Mouse (Mus musculus) adrenal gland, postnatal 10 days (tissue): ENCODE data around the gene Mettl17. TPM values are rescaled to one million over a fixed set of nuclear protein-coding genes. Genes with fewer than 3 reads are reported as not detected.
"Not testable (repeated sequence)": the region's sequence is repeated elsewhere in the genome, so short reads cannot be mapped to it uniquely, and the experiment has no call there.

Source experiments
- DNase-seq: peaks from one replicate; pipeline ENCODE4 v3.0.0; 2021; ENCODE audit warnings: mixed read lengths
- long read RNA-seq, 2 experiments: library from polyadenylated mRNA; stranded (forward); transcript quantifications; one replicate each; pipeline ENCODE4 v2.0.0; 2021
- total RNA-seq, 2 experiments: library from RNA; stranded (reverse); gene quantifications; 2 replicates each; pipeline ENCODE4 v1.2.3; 2021

The Mettl17 gene
- 10 to 100 TPM; 29.5 to 34.7 TPM for total RNA-seq
- long read RNA-seq, experiment 1, transcript Mettl17-201 (14 exons, 1,623 nt): major isoform, 16 of 25 reads
- long read RNA-seq, experiment 1, partial matches to known transcripts: 5 of 25 reads
- long read RNA-seq, experiment 1, other reads (novel, unspliced or antisense): 2 of 25 reads
- long read RNA-seq, experiment 2, transcript Mettl17-201 (14 exons, 1,623 nt): major isoform, 6 of 17 reads
- long read RNA-seq, experiment 2, partial matches to known transcripts: 3 of 17 reads
- long read RNA-seq, experiment 2, other reads (novel, unspliced or antisense): 7 of 17 reads

DNA sequence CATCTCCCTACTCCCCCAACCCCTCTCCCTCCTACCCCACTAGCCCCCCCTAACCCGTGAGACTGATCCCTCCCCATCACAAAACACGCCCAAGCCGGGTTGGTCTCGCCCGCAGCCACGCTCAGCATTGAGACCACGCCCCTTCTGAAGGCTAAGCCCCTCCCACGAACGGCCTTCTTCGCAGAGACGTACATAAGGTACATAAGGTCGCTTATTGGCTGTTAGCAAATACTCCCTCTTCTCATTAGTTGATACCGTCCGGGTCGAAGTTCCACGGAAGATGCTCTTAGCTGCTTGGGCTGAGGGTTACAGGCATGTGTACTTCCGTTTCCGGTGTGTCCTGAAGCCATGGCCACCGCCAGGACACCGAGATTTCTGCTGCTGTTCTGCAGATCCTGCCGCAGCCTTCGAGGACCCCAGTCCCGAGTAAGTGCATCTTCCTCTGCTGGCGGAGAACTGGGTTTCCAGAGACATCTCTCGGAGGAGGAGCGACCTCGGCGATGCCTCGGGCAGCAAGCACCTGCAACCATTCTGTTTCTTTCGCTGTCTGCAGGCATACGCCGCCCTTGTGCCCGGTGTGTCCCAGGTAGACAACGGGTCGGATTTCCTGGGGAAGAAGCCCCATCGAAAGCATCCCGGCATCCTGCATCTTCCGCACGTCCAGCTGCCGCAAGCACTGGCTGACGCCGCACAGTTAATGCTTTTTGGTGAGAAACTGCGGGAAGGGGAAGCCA is at the start of gene Mettl17:
Gene Mettl17, plus strand, starts transcription at position 245 of the 734 bp plus-strand sequence.
- peak; percentile 96 for DNase-seq

DNA sequence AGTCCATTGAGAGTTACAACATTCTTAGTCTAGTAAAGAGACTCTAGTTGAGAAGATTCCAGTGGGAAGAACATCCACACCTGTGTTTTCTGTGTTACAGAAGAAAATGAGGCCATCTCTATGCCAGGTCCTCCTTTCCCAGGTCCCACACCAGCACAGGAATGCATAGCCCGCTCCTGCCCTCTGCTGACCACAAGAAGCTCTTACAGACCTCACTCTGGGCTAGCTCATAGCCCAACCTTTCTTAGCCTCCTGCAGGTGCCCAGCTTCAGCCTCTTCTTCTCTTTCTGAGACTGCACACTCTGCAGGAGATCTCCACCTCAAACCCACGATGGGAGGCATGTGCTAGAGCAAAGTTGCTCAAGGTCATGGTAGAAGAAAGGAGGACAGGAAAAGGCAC is 46.2 kb upstream of the Mettl17 start:
- peak; percentile 14 for DNase-seq

DNA sequence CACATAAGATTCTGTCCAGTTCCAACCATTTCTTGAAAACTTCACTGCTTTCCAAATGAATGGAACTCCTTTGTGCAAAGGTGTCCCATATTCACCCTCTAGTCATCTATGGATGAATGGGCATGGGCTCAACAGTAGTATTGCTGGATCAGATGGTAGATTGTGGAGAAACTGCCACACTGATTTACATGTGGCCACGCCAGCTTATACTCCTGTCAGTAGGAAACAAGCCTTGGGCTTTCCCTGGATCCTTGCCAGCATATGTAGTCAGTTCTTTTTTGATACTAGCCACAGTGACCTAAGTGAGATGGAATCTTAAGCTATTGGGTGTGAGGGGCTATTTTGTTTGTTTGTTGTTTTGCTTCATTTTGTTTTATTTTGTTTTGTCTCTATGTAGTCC is 42.4 kb upstream of the Mettl17 start:
- no peak for DNase-seq

DNA sequence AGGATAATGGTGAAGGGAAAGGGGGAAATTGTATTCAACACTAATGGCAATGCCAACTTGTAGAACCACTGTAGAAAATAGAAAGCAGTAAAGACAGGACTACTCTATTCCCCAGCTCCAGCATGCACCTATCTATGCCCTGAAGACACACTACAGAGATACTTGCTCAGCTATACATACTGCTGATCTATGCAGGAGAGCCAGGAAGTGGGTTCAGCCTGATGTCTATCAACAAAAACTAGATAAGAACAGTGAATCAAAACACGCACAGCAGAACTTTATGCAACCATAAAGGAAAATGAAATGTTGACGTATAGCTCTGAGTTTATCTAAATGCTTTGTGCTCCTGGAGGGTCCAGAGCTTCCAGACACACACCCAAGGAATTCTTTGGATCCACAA is 41.9 kb upstream of the Mettl17 start:
- no peak for DNase-seq

DNA sequence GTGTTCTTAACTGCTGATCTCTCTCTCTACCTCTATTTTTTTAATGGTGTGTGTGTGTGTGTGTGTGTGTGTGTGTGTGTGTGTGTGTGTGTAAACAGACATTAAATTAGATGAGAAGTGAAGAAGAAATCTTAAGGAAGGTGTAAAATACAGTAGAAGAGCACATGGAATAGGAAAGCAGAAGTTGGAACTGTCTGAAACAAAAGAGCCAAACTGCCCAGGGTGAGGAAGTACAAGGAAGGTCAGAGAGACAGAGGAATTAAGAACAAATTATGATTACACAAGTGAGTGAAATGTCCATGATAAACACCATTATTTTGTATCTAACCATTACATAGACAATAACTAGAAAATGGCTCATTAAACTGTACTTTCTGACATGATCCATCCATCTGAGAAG is 40.8 kb upstream of the Mettl17 start:
- DNase-seq: no peak

DNA sequence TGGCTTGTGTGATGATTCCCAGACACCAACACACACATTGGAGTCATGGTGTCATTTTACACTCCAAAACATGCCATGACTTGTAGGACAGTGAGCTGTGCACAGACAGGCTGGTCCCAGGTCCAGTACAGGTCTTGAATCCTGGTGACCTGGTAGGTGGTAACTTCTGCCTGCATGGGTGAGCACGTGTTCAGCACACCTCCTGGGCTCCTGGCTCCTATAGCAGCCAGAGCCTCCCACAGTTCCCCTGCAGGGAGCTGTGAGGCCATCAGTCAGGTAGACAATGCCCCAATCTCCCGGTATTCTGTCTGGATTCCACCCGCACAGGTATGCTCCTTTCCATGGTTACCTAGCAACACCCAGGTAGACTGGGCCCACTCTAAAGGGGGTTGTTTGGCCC is 38.1 kb upstream of the Mettl17 start:
- DNase-seq: no peak

DNA sequence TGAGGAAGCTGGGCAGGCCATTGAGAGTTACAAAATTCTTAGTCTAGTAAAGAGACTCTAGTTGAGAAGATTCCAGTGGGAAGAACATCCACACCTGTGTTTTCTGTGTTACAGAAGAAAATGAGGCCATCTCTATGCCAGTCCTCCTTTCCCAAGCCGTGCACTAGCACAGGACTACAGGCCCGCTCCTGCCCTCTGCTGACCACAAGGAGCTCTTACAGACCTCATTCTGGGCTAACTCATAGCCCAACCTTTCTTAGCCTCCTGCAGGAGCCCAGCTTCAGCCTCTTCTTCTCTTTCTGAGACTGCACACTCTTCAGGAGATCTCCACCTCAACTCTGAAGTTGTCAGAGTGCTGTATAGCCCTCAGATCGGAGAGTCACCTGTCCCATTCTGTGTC is 33.6 kb upstream of the Mettl17 start:
- DNase-seq: peak; percentile 12

DNA sequence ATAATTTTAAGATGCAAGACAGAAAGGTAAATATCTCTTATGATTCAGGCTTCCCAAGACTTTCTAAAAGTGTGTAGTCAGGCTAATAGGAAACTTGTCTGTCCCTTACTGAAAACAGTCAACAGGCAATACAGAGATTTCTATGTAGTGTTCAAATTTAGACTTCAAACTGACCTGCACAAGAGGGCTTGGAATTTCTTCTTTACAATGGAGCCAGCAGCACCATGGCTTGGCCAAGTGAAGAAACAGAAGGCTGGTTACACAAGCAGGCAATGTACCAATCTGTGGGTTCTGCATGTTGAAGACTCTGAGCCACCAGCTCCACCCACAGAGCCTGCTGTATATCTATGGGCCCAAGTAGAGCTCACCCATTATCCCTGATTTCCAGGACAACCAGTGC is 31.2 kb upstream of the Mettl17 start, which contains the start of gene Ear6:
Gene Ear6, plus strand, starts transcription at position 301 of the 400 bp plus-strand sequence.
- no peak for DNase-seq

DNA sequence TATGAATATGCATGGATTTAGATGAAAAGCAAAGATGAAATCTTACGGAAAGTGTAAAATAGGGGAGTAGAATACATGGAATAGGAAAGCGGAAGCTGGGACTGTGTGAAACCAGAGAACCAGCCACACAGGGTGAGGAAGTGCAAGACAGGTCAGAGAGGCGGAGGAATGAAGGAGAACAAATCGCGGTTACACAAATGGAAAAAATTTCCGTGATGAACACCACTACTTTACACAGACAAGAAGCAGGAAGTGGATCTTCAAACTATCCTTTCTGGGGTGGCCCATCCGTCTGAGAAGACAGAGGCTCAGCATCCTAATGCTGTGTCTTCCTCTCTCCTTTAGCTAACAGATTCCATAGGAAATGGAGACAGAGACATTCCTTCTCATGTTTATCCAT is 29.4 kb upstream of the Mettl17 start:
- DNase-seq: not testable (repeated sequence)

DNA sequence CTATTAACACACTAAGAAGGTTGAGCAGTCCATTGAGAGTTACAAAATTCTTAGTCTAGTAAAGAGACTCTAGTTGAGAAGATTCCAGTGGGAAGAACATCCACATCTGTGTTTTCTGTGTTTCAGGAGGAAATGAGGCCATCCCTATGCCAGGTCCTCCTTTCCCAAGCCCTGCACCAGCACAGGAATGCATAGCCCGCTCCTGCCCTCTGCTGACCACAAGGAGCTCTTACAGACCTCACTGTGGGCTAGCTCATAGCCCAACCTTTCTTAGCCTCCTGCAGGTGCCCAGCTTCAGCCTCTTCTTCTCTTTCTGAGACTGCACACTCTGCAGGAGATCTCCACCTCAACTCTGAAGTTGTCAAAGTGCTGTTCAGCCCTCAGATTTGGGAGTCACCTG is 21.0 kb upstream of the Mettl17 start:
- DNase-seq: peak; percentile 16

DNA sequence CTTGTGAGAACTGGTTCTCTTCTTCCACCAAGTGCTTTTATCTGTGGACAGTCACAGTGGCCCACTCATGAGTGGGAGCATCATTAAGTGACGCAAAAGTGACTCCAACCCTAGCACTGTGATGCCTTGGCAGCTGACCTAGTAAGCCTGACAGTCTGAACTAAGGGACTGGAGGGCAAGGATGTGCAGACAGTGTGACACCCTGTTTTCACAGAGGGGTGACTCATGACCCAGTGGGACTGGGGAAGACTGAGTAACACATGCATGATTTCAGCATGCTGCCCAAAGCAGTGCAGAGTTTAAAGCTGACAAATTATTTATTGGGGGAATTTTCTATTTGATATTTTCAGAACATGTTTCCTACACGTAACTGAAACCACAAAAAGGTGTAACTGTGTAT is 13.9 kb upstream of the Mettl17 start:
- DNase-seq: peak; percentile 26

DNA sequence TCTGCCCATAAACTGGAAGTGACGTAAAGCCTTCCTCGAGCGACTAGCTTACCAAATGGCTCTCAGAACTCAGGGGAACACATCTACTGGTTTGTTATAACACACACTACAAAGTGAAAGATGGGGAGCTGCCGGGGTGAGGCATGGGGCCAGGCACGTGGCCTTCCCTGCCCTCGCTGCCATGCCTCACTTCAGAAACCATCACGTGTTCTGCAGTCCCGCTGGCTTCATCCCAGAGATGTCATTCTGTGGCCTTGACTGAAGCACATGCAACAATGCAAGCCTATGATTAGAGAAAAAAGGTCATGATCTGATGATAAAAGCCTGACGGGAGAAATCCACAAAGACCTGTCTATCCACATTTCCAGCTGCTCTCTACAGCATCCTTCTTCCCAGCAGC is 12.9 kb upstream of the Mettl17 start:
- peak; percentile 76 for DNase-seq

DNA sequence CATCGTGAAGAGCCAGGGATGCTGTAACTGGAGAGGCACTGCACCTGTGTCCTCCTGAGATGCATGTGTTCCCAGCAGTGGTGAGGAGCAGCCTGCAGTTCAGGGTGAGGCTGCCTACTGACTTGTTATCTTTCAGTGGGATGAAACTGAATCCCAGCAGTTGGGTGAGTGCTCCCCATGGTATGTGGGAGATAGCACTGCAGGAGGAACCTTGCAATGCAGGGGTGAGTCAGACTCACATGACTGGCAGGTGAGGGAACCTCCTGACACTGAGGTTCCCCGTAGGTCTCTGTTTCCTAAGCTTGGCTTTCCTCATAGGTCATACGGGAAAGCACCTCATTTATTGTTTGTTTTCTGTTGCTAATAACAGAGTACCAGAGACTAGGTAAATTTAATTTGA is 7.1 kb upstream of the Mettl17 start:
- no peak for DNase-seq

DNA sequence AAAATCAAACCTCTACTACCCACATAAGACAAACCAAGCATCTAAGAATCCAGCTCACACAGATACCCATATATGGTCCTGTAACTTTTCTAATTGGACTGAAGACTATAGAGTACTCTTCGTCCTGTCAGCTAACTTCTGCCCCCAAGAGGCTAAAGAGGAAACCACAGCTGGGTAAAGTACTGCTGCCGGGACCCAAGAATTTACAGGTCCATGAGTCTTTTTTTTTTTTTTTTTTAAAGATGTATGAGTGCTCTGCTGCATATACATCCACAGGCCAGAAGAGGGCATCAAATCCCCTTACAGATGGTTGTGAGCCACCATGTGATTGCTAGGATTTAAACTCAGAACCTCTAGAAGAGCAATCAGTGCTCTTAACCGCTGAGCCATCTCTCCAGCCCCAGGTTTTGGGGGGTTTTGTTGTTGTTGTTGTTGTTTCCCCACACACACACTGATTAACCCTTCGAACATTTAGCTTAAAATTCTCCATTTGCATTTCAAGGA is 1.1 kb upstream of the Mettl17 start:
- DNase-seq: peak; percentile 84

DNA sequence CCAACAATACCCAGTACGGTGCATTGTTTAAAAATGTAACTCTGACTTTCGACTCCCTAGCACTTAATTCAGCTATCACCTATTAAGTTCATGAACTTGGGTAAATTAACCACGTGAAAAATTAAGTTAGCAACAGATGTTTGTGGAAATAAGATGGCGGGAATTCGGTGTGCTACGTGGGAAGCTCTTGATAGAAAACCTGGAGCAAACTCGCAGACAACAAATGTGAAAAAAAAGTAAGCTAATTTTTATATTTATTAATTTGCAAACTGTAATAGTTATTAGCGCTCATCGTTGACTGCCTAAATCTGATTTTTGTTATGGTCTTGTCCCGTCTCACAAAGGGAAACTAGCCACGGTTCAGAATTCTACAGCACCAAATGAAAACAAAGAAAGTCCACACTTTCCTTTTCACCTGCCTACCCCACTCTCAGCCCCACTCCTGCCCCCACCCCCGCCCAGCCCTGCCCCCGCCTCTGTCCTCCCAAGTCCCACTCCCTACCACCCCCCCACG is 554 bp upstream of the Mettl17 start:
- no peak for DNase-seq

DNA sequence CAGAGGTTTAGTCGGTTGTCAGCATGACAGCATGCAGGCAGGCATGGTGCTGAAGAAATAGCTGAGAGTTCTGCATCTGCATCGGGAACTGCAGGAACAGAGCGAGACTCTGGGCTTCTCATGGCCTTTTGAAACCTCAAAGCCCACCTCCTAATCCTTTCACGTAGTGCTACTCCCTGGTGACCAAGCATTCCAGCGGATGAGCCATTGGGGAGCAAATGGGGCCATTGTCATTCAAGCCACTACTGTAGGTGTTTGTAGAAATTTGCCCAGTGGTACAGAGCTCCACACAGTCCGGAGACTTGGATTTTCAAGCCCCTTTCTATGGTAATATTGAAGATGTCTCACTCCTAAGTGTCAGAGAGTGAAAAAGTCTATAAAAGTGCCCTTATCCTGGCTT is 1.4 kb downstream of the Mettl17 start:
- DNase-seq: no peak

DNA sequence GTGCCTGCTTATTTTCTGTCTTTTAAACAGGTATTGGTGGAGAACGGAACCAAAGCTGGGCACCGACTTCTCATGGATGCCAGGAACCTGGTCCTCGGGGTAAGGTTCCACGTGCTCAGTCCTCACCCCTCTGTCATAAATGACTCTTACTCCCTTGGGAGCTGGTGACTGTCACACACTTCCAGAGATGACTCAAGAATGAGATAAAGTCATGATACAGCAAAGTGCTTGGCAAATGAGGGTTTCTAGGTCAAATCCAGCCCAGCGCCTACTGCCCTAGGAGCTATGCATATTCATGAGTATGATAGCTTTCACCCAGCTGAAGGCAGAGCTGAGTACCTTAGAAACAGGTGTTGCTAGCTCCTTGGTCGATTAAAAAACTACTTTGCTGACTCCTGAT is 5.2 kb downstream of the Mettl17 start:
- DNase-seq: no peak

DNA sequence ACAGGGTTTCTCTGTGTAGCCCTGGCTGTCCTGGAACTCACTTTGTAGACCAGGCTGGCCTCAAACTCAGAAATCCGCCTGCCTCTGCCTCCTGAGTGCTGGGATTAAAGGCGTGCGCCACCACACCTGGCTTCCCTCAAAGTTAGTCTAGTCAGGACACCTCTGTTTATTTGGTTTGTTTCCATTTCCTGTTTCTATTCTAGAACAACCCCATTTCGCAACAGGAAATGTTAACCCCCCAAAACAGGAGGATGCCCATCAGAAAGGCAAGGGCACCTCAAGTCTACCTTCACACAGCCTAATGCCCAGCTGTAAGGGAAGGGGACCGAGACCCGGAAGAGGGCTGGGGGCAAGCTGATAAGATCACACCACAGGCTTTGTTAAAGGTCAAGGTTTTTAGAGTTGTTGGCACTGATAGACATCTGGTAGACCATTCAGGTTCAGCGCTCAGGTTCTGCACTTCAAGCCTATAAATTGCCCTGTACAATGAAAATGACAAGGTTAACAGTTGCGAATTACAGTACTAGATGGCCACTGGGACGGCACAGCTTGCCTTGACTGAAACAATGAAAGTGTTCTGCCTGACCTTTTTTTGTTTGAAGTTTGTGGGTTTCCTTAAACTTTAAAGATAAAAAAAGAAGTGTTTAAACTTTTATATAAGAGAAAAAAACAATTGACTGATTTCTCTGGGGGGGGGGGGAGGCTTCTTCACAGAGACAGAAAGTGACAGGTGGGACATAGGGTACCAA is 7.7 kb downstream of the Mettl17 start, which contains the start of gene Slc39a2:
Gene Slc39a2, plus strand, starts transcription at position 699 of the 749 bp plus-strand sequence.
- DNase-seq: no peak

DNA sequence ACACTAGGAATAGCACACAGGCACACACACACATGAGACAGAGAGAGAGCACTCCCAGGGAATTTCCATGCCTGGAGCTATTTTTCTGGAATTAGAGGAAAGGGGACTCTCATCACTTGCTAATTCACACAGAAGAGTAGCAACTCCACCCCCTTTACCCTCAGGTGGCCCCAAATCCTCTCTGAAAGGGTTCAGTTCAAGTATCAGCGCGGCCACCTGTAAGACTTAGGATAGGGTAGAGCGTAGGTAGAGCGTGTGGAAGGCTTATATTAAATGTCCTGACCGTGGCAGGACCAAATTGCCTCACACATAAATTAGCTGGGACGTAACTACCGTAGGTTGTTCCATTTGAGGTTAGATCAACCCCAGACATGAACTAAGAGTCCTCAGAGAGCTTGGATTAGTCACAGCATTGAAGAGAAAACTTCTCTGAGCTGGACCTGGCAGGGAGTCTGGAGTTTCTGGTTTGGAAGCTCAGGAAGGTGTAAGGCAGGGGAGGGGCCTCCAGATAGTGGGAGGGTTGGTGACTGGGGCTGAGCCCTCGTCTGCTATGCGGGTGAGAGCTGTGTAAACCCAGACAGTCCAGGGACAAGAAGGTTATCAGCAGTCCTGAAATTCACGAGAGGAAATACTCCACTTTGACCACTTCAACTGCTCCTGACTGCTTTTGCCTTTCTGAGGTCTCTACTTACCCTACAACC is 8.6 kb downstream of the Mettl17 start:
- no peak for DNase-seq

DNA sequence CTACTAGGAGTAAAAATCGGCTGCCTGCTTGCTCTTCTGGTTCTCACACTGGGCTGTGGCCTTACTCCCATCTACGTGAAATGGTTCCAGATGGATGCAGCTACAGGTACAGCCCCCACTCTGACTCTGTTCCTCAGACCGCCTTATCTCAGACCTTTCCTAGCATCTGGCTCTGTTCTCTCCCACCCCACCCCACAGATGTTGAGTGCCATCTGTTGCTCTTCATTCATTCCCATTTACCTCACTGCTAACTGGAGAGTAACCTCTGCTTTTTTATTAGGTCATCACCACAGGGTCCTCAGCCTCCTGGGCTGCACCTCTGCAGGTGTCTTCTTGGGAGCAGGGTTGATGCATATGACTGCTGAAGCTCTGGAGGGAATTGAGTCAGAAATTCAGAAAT is 9.2 kb downstream of the Mettl17 start:
- no peak for DNase-seq

DNA sequence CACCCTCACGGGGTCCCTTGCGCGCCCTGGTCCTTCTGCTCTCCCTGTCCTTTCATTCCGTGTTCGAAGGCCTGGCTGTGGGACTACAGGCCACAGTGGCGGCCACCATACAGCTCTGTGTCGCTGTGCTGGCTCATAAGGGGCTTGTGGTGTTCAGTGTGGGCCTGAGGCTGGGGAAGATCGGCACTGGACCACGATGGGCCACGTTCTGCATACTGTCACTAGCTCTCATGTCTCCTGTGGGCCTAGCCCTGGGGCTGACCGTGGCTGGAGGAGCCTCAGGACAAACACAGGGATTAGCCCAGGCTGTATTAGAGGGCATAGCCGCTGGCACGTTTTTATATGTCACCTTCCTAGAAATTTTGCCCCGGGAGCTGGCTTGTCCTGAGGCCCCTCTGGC is 10.4 kb downstream of the Mettl17 start:
- DNase-seq: no peak

DNA sequence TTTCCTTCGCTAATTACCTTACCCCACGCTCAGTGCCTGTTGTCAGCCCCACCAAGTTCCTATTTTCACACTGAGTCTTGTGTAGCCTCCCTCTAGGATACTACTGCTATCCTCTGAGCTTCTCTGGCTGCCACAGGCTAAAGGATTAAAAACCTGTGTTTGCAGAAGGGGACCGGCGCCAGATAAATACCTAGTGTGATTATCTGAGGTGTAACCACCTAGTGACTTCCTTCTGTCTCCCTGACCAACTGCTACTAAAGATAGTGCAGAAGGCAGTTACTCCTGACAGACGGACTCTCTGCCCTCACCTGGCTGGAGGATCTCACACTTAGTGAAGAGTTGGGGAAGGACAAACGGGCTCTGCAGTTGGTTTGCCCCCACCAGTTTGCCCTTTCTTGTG is 11.4 kb downstream of the Mettl17 start:
- no peak for DNase-seq
